Mouse (Mus musculus): ENCODE results near the gene Cdk2.

GRCm38 (mm10) chr10:128705317-128705693 is 474 bp upstream of the Cdk2 start:
- TF ChIP-seq CTCF (IDR thresholded peaks at IDR 0.05; ENCODE audit: insufficient read depth, low read depth, low read length) (no peak), POLR2A (IDR thresholded peaks at IDR 0.05; ENCODE audit: insufficient read depth, low read depth, low read length) (no peak)
